Mouse (Mus musculus) brown adipose tissue, adult 24 weeks (tissue): ENCODE results near the gene Ppfibp1. TPM values are rescaled to one million over a fixed set of nuclear protein-coding genes. Genes with fewer than 3 reads are reported as not detected.

ENCODE experiments used
- H3K27ac ChIP-seq: fragments of 200-500 bp; replicated peaks from 2 replicates; pipeline ENCODE4 v1.5.1; 2012; ENCODE audit warnings: low read depth, mild to moderate bottlenecking, low read length
- H3K4me1 ChIP-seq: fragments of 200-500 bp; 2 replicates; pipeline ENCODE4 v1.6.1; 2012; ENCODE audit warnings: low read length, mixed read lengths; ENCODE audit not compliant: control insufficient read depth, insufficient read depth, insufficient read length
- H3K4me3 ChIP-seq: fragments of 200-500 bp; 2 replicates; pipeline ENCODE4 v1.5.1; 2012; ENCODE audit warnings: low read depth, mild to moderate bottlenecking, low read length, moderate library complexity; ENCODE audit not compliant: insufficient read depth
- polyA plus RNA-seq: library from polyadenylated mRNA; stranded (reverse); fragments of >200 nt; gene quantifications from 2 replicates; pipeline ENCODE4 v1.2.4, GENCODE M21; 2012; ENCODE audit not compliant: missing spikeins, insufficient read depth, insufficient read length

Ppfibp1 gene
- polyA plus RNA-seq, 1 experiment = 25.4 TPM

GRCm38 (mm10) chr6:147010358-147010757, 122.1 kb downstream of the Ppfibp1 start:
- Histone ChIP-seq H3K4me3 (no peak overlapping the region), H3K27ac (no peak overlapping the region), H3K4me1 (no peaks in the 10 kb centered on the region)

GRCm38 (mm10) chr6:147010811-147011520, 122.7 kb downstream of the Ppfibp1 start:
- Histone ChIP-seq H3K4me3 (no peak overlapping the region), H3K27ac (no peak overlapping the region), H3K4me1 (no peaks in the 10 kb centered on the region)

GRCm38 (mm10) chr6:147011555-147011954, 123.3 kb downstream of the Ppfibp1 start:
- H3K27ac ChIP-seq = no peak overlapping the region
- no peaks in the 10 kb centered on the region for H3K4me1 ChIP-seq
- no peak overlapping the region for H3K4me3 ChIP-seq

- Histone ChIP-seq H3K4me3 (no peak overlapping the region), H3K27ac (no peak overlapping the region), H3K4me1 (no peaks in the 10 kb centered on the region)
These were observed 123.7 kb downstream of the Ppfibp1 start for GRCm38 (mm10) chr6:147011977-147012376.

GRCm38 (mm10) chr6:147013546-147013945, 125.3 kb downstream of the Ppfibp1 start:
- no peak overlapping the region for H3K27ac ChIP-seq
- no peak overlapping the region for H3K4me3 ChIP-seq
- H3K4me1 ChIP-seq = no peaks in the 10 kb centered on the region

GRCm38 (mm10) chr6:147017906-147018305, 129.6 kb downstream of the Ppfibp1 start:
- H3K4me3 ChIP-seq = no peak overlapping the region
- H3K4me1 ChIP-seq = no peaks in the 10 kb centered on the region
- H3K27ac ChIP-seq = no peak overlapping the region

GRCm38 (mm10) chr6:147018364-147018763, 130.1 kb downstream of the Ppfibp1 start:
- Histone ChIP-seq H3K4me3 (no peak overlapping the region), H3K4me1 (peaks cover 1% of the 10 kb centered on the region; the same call in 1 of the 2 replicates), H3K27ac (no peak overlapping the region)

- Histone ChIP-seq H3K4me1 (peaks cover 5% of the 10 kb centered on the region; the same call in 1 of the 2 replicates), H3K27ac (no peak overlapping the region), H3K4me3 (no peak overlapping the region)
These were observed 132.9 kb downstream of the Ppfibp1 start for GRCm38 (mm10) chr6:147021181-147021580.

GRCm38 (mm10) chr6:147022375-147023132, 134.3 kb downstream of the Ppfibp1 start:
- no peak overlapping the region for H3K27ac ChIP-seq
- peaks cover 5% of the 10 kb centered on the region; the same call in 1 of the 2 replicates for H3K4me1 ChIP-seq
- no peak overlapping the region for H3K4me3 ChIP-seq

GRCm38 (mm10) chr6:147023133-147023395, 134.8 kb downstream of the Ppfibp1 start:
- H3K4me3 ChIP-seq = no peak overlapping the region
- peaks cover 5% of the 10 kb centered on the region; the same call in 1 of the 2 replicates for H3K4me1 ChIP-seq
- no peak overlapping the region for H3K27ac ChIP-seq

- Histone ChIP-seq H3K4me1 (peaks cover 5% of the 10 kb centered on the region; the same call in 1 of the 2 replicates), H3K27ac (no peak overlapping the region), H3K4me3 (no peak overlapping the region)
These were observed 135.3 kb downstream of the Ppfibp1 start for GRCm38 (mm10) chr6:147023568-147023967.

- Histone ChIP-seq H3K4me1 (peaks cover 5% of the 10 kb centered on the region; the same call in 1 of the 2 replicates), H3K4me3 (no peak overlapping the region), H3K27ac (no peak overlapping the region)
These were observed 136.5 kb downstream of the Ppfibp1 start for GRCm38 (mm10) chr6:147024761-147025160.

GRCm38 (mm10) chr6:147028396-147028795, 140.1 kb downstream of the Ppfibp1 start:
- peaks cover 3% of the 10 kb centered on the region; the same call in 1 of the 2 replicates for H3K4me1 ChIP-seq
- no peak overlapping the region for H3K4me3 ChIP-seq

GRCm38 (mm10) chr6:147029591-147029990, 141.3 kb downstream of the Ppfibp1 start:
- H3K27ac ChIP-seq = no peak overlapping the region
- H3K4me1 ChIP-seq = no peaks in the 10 kb centered on the region
- no peak overlapping the region for H3K4me3 ChIP-seq

More at GRCm38 (mm10) chr6:147028396-147028795, 140.1 kb downstream of the Ppfibp1 start:
- no peak overlapping the region for H3K27ac ChIP-seq

GRCm38 (mm10) chr6:147030096-147030885, 142.0 kb downstream of the Ppfibp1 start:
- Histone ChIP-seq H3K4me3 (no peak overlapping the region), H3K27ac (no peak overlapping the region)

More at GRCm38 (mm10) chr6:147030096-147030885, 142.0 kb downstream of the Ppfibp1 start:
- no peaks in the 10 kb centered on the region for H3K4me1 ChIP-seq
